Mouse (Mus musculus): Measurements from ENCODE around the gene Rcc1.

Gene Rcc1

DNA sequence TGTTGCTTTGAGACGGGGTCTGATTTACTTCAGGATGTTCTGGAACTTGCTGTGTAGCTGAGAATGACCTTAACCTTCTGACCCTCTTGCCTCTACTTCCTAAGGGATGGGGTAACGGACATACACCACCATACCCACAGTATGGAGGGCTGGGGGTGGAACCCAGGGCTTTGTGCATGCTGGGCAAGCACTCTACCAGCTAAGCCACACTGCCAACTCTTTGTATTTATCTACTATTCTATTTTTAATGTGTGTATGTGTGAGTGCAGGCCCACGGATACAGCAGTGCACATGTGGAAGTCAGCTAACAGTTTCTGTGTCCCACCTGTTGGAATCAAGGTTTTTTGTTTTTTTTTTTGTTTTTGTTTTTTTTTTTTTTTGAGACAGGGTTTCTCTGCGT lies 6.1 kb upstream of the Rcc1 start:
- in situ Hi-C loops (cut with MboI; ENCODE audit: unreplicated experiment in 2 of 2): no loop called here

- in situ Hi-C loops (cut with MboI; ENCODE audit: unreplicated experiment in 2 of 2): no loop called here
Measured at GRCm38 (mm10) chr4:132356170-132356569, 2.8 kb upstream of the Rcc1 start.

- in situ Hi-C loops (cut with MboI; ENCODE audit: unreplicated experiment in 2 of 2): no loop called here
Measured at GRCm38 (mm10) chr4:132355403-132355802, 2.0 kb upstream of the Rcc1 start.

DNA sequence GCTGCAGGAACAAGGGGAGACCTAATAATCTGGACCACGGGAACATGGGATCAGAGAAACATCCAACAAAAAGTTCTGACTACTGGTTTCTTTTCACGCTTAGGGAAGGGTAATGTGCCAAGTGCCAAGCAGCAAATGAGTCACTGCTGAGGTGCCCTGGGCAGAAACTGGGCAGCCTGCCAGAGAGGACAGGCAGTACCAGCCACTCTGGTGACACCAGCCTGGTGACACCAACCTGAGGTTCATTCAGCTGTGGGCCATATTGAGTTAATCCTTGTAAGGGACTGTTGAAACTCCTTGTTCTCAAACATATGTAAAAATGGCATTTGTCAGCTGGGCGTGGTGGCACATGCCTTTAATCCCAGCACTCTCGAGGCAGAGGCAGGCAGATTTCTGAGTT lies 1.2 kb upstream of the Rcc1 start:
- in situ Hi-C loops (cut with MboI; ENCODE audit: unreplicated experiment in 2 of 2): no loop called here

DNA sequence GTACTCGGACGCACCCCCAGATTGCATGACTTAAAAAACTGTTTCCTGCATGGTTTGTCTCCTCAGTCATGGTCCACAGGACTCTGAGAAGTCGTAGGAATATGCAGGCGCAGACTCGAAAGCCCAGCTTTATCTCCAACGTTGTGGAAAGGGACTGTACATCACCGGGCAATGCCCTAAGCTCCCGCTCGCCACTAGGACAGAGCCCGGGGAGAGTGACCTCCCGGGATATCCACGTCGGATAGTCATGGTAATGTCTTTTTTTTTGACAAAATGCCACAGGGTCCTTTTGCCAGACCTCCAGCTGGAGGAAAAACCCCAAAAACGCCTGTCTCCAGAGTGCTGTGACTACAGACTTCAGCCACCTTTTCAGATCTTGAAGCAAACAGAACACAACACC lies 666 bp downstream of the Rcc1 start:
- in situ Hi-C loops (cut with MboI; ENCODE audit: unreplicated experiment in 2 of 2): no loop called here

DNA sequence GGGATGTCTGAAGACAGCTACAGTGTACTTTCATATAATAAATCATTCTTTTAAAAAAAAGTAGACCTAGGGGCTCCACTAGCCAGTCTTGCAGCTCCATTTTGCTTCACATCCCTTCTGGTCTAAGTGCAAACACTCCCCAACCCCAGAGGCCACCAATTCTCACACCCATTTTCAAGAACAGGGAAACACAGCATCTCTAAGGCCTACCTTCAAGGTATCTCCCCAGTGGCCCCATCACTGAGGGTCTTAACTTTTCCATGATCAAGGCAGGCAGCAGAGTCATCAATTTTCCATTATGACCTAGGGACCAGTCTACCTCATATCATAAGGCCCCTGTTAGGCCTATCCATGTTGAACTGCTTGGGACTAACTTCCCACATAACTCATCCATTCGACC lies 2.0 kb downstream of the Rcc1 start:
- in situ Hi-C loops (cut with MboI; ENCODE audit: unreplicated experiment in 2 of 2): no loop called here

GRCm38 (mm10) chr4:132350854-132351253 lies 2.6 kb downstream of the Rcc1 start:
- in situ Hi-C loops (cut with MboI; ENCODE audit: unreplicated experiment in 2 of 2): no loop called here

DNA sequence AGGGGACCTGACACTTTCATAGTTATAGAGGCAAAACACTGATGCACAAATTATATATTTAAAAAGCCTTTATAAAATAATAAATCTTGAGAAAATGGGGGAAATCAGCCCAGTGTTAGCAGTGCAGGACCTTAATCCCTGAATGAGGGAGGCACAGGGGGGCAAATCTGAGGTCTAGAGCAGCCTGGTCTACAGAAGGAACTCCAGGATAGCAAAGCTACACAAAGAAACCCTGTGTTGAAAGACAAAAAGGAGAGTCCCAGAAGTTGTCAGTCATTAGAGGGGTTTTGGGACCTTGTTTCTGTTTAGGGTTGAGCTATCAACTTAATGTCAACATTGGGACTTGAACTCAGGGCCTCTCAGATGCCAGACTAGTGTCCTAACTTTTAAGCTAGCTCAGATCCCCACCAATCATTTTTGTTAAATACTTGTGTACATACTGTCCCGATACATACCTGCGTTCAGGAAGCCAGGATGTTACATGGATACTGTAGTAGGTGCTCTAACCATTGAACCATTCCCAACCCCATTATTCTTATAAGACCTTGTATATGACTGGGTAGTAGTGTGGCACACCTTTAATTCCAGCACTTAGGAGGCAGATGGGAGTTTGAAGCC lies 3.2 kb downstream of the Rcc1 start:
- in situ Hi-C loops (cut with MboI; ENCODE audit: unreplicated experiment in 2 of 2): no loop called here

DNA sequence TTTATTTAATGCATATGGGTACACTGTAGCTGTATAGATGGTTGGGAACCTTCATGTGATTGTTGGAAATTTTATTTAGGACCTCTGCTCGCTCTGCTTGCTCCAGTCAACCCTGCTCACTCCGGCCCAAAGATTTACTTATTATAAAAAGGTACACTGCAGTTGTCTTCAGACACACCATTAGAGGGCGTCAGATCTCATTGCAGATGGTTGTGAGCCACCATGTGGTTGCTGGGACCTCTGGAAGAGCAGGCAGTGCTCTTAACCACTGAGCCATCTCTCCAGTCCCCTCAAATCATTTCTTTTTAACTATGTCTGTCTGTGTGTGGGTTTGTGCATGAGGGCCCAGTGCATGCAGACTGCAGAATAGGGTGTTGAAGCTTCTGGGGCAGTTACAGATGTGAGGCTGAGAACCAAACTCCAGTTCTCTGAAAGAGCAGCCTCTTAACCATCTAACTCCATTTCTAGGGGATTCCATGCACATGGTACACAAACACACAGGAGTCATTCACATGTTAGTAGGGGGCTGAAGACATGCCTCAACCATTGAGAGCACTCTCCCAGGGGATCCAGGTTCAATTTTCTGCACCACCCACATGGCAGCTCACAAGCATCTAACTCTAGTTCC lies 3.8 kb downstream of the Rcc1 start:
- in situ Hi-C loops (cut with MboI; ENCODE audit: unreplicated experiment in 2 of 2): loop anchor here (5.0 to 10.0 kb wide), 7 partner anchors 77 to 265 kb away; partner anchors contain the start of genes Sesn2 (in 1 of the 2) and Taf12 (in 1 of the 2)

DNA sequence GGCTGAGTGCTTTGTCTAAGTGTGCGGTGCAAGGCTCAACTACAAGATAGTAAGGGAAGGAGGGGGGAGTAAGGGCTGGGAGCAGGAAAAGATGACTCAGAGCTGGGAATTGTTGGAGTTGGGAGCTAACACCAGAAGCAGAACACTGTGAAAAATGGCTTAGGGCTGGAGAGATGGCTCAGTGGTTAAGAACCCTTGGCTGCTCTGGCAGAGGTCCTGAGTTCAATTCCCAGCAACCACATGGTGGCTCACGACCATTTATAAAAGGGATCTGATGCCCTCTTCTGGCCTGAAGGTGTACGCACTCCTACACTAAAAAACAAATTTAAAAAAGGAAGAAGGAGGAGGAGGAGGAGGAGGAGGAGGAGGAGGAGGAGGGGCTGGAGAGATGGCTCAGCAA lies 6.7 kb downstream of the Rcc1 start:
- in situ Hi-C loops (cut with MboI; ENCODE audit: unreplicated experiment in 2 of 2): loop anchor here (5.0 to 10.0 kb wide), 7 partner anchors 74 to 262 kb away; partner anchors contain the start of genes Sesn2 (in 1 of the 2) and Taf12 (in 1 of the 2)

GRCm38 (mm10) chr4:132346261-132346660 lies 7.1 kb downstream of the Rcc1 start:
- in situ Hi-C loops (cut with MboI; ENCODE audit: unreplicated experiment in 2 of 2): loop anchor here (5.0 to 10.0 kb wide), 7 partner anchors 74 to 261 kb away; partner anchors contain the start of genes Sesn2 (in 1 of the 2) and Taf12 (in 1 of the 2)

- in situ Hi-C loops (cut with MboI; ENCODE audit: unreplicated experiment in 2 of 2): loop anchor here (5.0 to 10.0 kb wide), 7 partner anchors 74 to 261 kb away; partner anchors contain the start of genes Sesn2 (in 1 of the 2) and Taf12 (in 1 of the 2)
Measured at GRCm38 (mm10) chr4:132345843-132346212, 7.6 kb downstream of the Rcc1 start.

- in situ Hi-C loops (cut with MboI; ENCODE audit: unreplicated experiment in 2 of 2): loop anchor here (5.0 to 10.0 kb wide), 7 partner anchors 73 to 260 kb away; partner anchors contain the start of genes Sesn2 (in 1 of the 2) and Taf12 (in 1 of the 2)
Measured at GRCm38 (mm10) chr4:132345135-132345842, 8.1 kb downstream of the Rcc1 start.

DNA sequence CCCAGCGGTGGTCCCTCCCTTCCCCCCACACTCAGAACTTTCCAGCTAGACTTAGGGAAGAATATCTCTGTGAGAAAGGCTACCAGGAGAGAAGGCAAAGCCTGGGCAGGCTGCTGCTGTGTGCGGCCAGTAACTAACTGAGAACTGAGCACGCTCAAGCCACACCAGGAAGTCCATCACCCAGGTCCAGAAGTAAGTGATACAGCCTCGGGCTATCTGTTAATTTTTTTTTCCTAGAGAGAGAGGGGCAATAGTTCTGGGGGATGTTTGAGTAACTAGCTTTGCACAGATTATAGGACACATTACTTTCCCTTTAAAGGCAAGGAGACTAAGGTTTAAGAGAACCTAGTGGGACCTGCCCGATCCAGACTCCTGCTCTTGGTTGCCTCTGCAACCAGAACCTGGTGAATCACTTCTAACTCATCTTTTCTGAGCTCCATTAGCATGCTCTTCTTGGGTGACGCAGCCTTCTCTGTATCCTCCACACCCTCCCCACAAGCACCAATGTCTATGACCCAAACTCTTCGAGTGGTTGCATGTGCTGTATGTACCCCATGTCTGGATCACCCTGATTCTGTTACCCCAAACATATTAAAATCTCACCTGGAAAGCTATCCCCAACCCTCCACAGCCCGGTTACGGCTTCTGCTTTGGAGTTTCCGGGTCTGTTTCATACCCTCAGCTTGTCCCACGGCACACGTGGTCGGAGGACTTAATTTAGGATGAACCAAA lies 8.8 kb downstream of the Rcc1 start:
- in situ Hi-C loops (cut with MboI; ENCODE audit: unreplicated experiment in 2 of 2): loop anchor here (5.0 to 10.0 kb wide), 7 partner anchors 72 to 260 kb away; partner anchors contain the start of genes Sesn2 (in 1 of the 2) and Taf12 (in 1 of the 2)

- in situ Hi-C loops (cut with MboI; ENCODE audit: unreplicated experiment in 2 of 2): loop anchor here in 1 of 2 experiments (10.0 kb wide), 2 partner anchors 147 to 257 kb away; no protein-coding TSS in a partner anchor
Measured at GRCm38 (mm10) chr4:132341451-132341850, 12.0 kb downstream of the Rcc1 start.

- in situ Hi-C loops (cut with MboI; ENCODE audit: unreplicated experiment in 2 of 2): no loop called here
Measured at GRCm38 (mm10) chr4:132338943-132339342, 14.5 kb downstream of the Rcc1 start.

DNA sequence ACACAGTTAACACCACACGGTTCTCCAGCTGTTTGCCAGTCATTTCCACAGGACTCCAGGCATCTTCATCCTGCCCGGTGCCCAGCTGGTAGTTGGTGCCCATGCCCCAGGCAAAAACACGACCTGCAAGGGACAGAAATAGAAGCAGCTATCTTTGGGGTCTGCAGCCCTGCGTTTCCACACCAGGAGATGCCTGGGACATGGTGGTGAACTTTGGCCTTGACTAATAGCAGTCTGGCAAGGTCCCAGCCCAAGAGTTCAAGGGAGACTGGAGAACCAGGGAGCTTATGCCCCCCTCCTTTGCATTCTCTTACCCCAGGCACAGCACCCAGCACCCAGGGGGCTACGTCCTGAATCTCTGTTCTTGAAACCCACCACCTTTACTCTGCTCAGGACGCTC lies 20.5 kb downstream of the Rcc1 start:
- in situ Hi-C loops (cut with MboI; ENCODE audit: unreplicated experiment in 2 of 2): no loop called here

- in situ Hi-C loops (cut with MboI; ENCODE audit: unreplicated experiment in 2 of 2): no loop called here
Measured at GRCm38 (mm10) chr4:132331960-132332359, 21.4 kb downstream of the Rcc1 start.

DNA sequence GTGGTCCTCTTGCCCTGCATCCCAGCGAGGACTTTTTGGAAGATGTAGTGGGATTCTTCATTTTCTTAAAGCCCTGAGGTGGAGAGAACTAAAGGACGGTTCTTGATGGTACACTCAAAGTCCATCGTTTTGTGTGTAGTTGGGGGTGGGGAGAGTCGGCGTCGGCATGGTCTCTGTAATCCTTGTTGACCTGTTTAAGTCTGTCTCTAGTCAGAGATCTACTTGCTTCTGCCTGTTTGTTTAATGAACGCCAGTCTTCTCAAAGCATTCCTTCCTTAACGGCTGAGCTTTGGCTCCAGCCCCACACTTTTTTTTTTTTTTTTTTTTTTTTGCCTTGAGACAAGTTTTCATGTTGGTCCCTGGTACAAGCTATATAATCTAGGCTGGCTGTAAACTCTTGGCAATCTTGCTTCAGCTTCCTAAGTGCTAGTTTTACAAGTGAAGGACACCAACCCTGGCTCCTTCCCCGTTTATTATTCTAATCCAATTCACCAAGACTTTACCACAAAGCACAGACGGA lies 23.5 kb downstream of the Rcc1 start:
- in situ Hi-C loops (cut with MboI; ENCODE audit: unreplicated experiment in 2 of 2): no loop called here

DNA sequence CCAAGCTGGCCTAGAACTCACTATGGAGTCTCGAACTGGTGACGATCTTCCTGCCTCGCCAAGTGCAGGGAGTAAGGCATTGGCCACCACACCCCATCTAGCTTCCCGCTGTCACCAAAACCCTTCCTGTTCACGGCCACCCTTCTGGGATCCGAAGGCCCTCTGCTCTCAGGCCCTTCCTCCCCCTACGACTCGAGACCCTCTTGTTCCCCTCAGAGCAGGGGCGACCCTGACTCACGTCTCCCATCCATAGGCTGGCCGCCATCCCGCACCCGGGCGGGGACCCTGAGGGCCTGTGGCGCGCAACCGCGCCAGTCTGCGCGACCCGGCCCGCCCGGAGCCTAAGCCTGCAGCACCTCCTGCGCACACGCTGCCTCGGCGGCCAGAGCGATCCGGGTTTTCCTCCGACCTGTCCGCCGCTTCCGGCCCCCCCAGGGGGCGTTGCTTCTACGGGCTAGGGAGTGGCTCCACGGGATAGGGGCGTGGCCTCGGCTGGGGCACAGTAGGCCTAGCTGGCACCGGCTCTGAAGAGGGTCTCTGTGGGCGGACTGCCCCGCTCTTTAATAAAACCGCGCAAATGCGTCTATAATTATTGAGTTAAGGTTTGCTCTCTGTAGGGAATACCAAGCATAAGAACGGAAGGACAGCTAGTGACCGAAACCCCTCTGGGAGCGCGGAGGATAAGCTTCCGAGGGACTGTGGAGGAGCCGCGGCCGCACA lies 24.1 kb downstream of the Rcc1 start, which contains the start of gene Trnau1ap:
TSS of gene Trnau1ap (minus strand) at position 424 of the 720 bp plus-strand sequence.
- in situ Hi-C loops (cut with MboI; ENCODE audit: unreplicated experiment in 2 of 2): no loop called here

All from v-Abl transformed pro-B cells (cell line).